18 mouse cellular contexts compared by ENCODE assay signal in the genomic region with DNA sequence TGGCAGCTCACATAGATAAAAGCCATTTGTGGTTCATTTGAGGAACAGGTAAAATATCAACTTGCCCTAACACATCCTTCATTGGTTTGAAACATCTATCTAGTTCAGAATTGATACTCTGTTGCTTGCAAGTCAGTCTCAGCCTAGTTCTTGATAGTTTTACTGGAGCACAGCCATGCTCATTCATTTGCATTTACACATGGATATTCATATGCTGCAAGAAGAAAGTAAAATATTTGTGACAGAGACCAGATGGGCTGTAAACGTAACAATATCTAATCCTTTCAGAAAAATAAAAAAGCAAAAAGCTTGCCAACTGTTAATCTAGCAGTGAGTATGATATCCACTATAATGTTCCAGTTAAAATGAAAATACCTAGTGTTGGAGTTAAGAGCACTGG.
"Had no signal": no experiment of that assay in that cellular context is flagged by ENCODE, and none has a peak within 500 bp of the region (broad histone marks: within the 10 kb centered on the region; RNA-seq: fewer than 3 reads in every experiment).

No protein-coding gene starts in this region.

- H3K27ac ChIP-seq: kidney, postnatal 0 days; layer of hippocampus, adult 2 months; limb, embryonic 15.5 days; liver, embryonic 12.5 days; macrophage; midbrain, embryonic 15.5 days; neural tube, embryonic 12.5 days had no signal

- DNase-seq: kidney, adult 8-10 months; kidney, postnatal 36 days; lung, embryonic 14.5 days; lung, postnatal 10 days; right cerebral cortex, postnatal 4 days; spleen, adult 18-20 months; thymus, adult 2 months; thymus, postnatal 25 days had no signal

- H3K4me2 ChIP-seq: limb, embryonic 15.5 days; liver, embryonic 12.5 days; lung, embryonic 14.5 days; midbrain, embryonic 11.5 days; midbrain, embryonic 15.5 days; neural tube, embryonic 12.5 days had no signal

- H3K9me3 ChIP-seq: limb, embryonic 15.5 days; liver, embryonic 12.5 days; megakaryocyte, embryonic 14.5 days; midbrain, embryonic 15.5 days; neural tube, embryonic 12.5 days had no signal

- H3K27me3 ChIP-seq: limb, embryonic 15.5 days; liver, embryonic 12.5 days; megakaryocyte, embryonic 14.5 days; midbrain, embryonic 15.5 days; neural tube, embryonic 12.5 days had no signal

- H3K36me3 ChIP-seq: limb, embryonic 15.5 days; liver, embryonic 12.5 days; midbrain, embryonic 15.5 days; neural tube, embryonic 12.5 days had no signal

- H3K9ac ChIP-seq: limb, embryonic 15.5 days; liver, embryonic 12.5 days; lung, embryonic 14.5 days; midbrain, embryonic 15.5 days; neural tube, embryonic 12.5 days had no signal

- H3K4me1 ChIP-seq: limb, embryonic 15.5 days; liver, embryonic 12.5 days; megakaryocyte, embryonic 14.5 days; midbrain, embryonic 15.5 days; neural tube, embryonic 12.5 days had no signal

- ATAC-seq: intestine, postnatal 0 days; liver, embryonic 12.5 days; midbrain, embryonic 15.5 days had no signal

- H3K4me3 ChIP-seq: layer of hippocampus, adult 2 months; limb, embryonic 15.5 days; liver, embryonic 12.5 days; megakaryocyte, embryonic 14.5 days; midbrain, embryonic 15.5 days; neural tube, embryonic 12.5 days had no signal
